Mouse (Mus musculus) MEL (cell line): ENCODE measurements around the gene Acr. TPM values are rescaled to one million over a fixed set of nuclear protein-coding genes. Genes with fewer than 3 reads are reported as not detected.

Experiments used
- DNase-seq: peaks from one replicate; pipeline ENCODE4 v3.0.0; 2011; ENCODE audit warnings: low read depth, low spot score
- H3K27ac ChIP-seq: 2 replicates; pipeline ENCODE4 v1.5.1; 2012; ENCODE audit warnings: low read depth, mild to moderate bottlenecking, control low read depth, low read length, moderate library complexity; ENCODE audit not compliant: control insufficient read depth
- H3K27me3 ChIP-seq, 2 experiments: fragments of 150-350 bp in 1 of 2; sonication (generic) in 1 of 2; 2 replicates each; pipeline ENCODE4 v1.6.1; 2012; ENCODE audit warnings: low read length in 2 of 2, mild to moderate bottlenecking in 2 of 2, improper control_type of control experiment in 1 of 2, moderate library complexity in 1 of 2; ENCODE audit not compliant: insufficient read depth in 2 of 2, control insufficient read depth in 1 of 2
- H3K36me3 ChIP-seq, 2 experiments: 2 replicates each; pipeline ENCODE4 v1.6.1; 2012 to 2014; ENCODE audit warnings: low read length in 2 of 2, improper control_type of control experiment in 1 of 2, inconsistent platforms in 1 of 2, mild to moderate bottlenecking in 1 of 2; ENCODE audit not compliant: insufficient read depth in 2 of 2, control insufficient read depth in 1 of 2
- H3K4me1 ChIP-seq, 2 experiments: fragments of 150-350 bp in 1 of 2; sonication (generic) in 1 of 2; 2 replicates each; pipeline ENCODE4 v1.6.1; 2012; ENCODE audit warnings: low read length in 2 of 2, improper control_type of control experiment in 1 of 2, mild to moderate bottlenecking in 1 of 2; ENCODE audit not compliant: insufficient read depth in 2 of 2, control insufficient read depth in 1 of 2
- H3K4me3 ChIP-seq, 2 experiments: fragments of 150-350 bp in 1 of 2; sonication (generic) in 1 of 2; 2 replicates each; pipeline ENCODE4 v1.5.1; 2012; ENCODE audit warnings: low read depth in 2 of 2, low read length in 2 of 2, mild to moderate bottlenecking in 2 of 2, moderate library complexity in 2 of 2, control low read depth in 1 of 2, improper control_type of control experiment in 1 of 2; ENCODE audit not compliant: control insufficient read depth in 1 of 2, insufficient read depth in 1 of 2
- H3K79me2 ChIP-seq: 2 replicates; pipeline ENCODE4 v1.6.1; 2012; ENCODE audit warnings: mild to moderate bottlenecking, low read length, moderate library complexity; ENCODE audit not compliant: control insufficient read depth, poor library complexity, insufficient read depth
- H3K9ac ChIP-seq: 2 replicates; pipeline ENCODE4 v1.6.1; 2012; ENCODE audit warnings: low read depth, mild to moderate bottlenecking, control low read depth, low read length, moderate library complexity; ENCODE audit not compliant: control insufficient read depth, poor library complexity, severe bottlenecking
- H3K9me3 ChIP-seq: fragments of 150-350 bp; sonication (generic); replicated peaks from 2 replicates; pipeline ENCODE4 v1.6.1; 2012; ENCODE audit warnings: mild to moderate bottlenecking, low read length, improper control_type of control experiment, moderate library complexity; ENCODE audit not compliant: insufficient read depth
- BHLHE40 ChIP-seq: IDR thresholded peaks from 2 replicates; pipeline ENCODE4 v1.6.1; 2012; ENCODE audit warnings: low read depth, mild to moderate bottlenecking, inconsistent platforms, low read length, improper control_type of control experiment, borderline replicate concordance
- CHD1 ChIP-seq: IDR thresholded peaks from 2 replicates; pipeline ENCODE4 v1.6.1; 2012; ENCODE audit warnings: low read depth, mild to moderate bottlenecking, inconsistent platforms, low read length, improper control_type of control experiment
- CTCF ChIP-seq, 3 experiments: IDR thresholded peaks in 2 of 3; conservative IDR thresholded peaks in 1 of 3; 2 replicates each; pipeline ENCODE4 v1.5.1; 2011 to 2012; ENCODE audit warnings: low read length in 3 of 3, low read depth in 2 of 3, mild to moderate bottlenecking in 2 of 3, improper control_type of control experiment in 1 of 3, inconsistent platforms in 1 of 3, mixed read lengths in 1 of 3, moderate library complexity in 1 of 3; ENCODE audit not compliant: control insufficient read depth in 1 of 3, insufficient read depth in 1 of 3, poor library complexity in 1 of 3, severe bottlenecking in 1 of 3
- ETS1 ChIP-seq: IDR thresholded peaks from 2 replicates; pipeline ENCODE4 v1.6.1; 2012; ENCODE audit warnings: low read depth, mild to moderate bottlenecking, inconsistent platforms, low read length, improper control_type of control experiment, moderate library complexity
- GABPA ChIP-seq: IDR thresholded peaks from 2 replicates; pipeline ENCODE4 v1.6.1; 2012; ENCODE audit warnings: low read depth, mild to moderate bottlenecking, inconsistent platforms, low read length, improper control_type of control experiment, moderate library complexity
- GATA1 ChIP-seq: IDR thresholded peaks from 2 replicates; pipeline ENCODE4 v1.6.1; 2011; ENCODE audit warnings: low read depth, low read length, improper control_type of control experiment
- JUND ChIP-seq: IDR thresholded peaks from 2 replicates; pipeline ENCODE4 v1.6.1; 2011; ENCODE audit warnings: low read depth, mild to moderate bottlenecking, improper control_type of control experiment, low read length
- KAT2A ChIP-seq: conservative IDR thresholded peaks from 2 replicates; pipeline ENCODE4 v1.6.1; 2012; ENCODE audit warnings: low read depth, low read length, improper control_type of control experiment, inconsistent platforms
- MXI1 ChIP-seq: IDR thresholded peaks from 2 replicates; pipeline ENCODE4 v1.6.1; 2011; ENCODE audit warnings: mild to moderate bottlenecking, low read depth, low read length, improper control_type of control experiment
- MYB ChIP-seq: IDR thresholded peaks from 2 replicates; pipeline ENCODE4 v1.6.1; 2011; ENCODE audit warnings: mild to moderate bottlenecking, low read depth, low read length, improper control_type of control experiment
- MYC ChIP-seq: IDR thresholded peaks from 2 replicates; pipeline ENCODE4 v1.6.1; 2011; ENCODE audit warnings: low read depth, mild to moderate bottlenecking, low read length, improper control_type of control experiment, moderate library complexity
- NELFE ChIP-seq: IDR thresholded peaks from 2 replicates; pipeline ENCODE4 v1.6.1; 2011; ENCODE audit warnings: low read depth, low read length, improper control_type of control experiment
- POLR2AphosphoS2 ChIP-seq: IDR thresholded peaks from 2 replicates; pipeline ENCODE4 v1.6.1; 2011; ENCODE audit warnings: low read length, improper control_type of control experiment
- POLR2AphosphoS5 ChIP-seq: IDR thresholded peaks from 2 replicates; pipeline ENCODE4 v1.6.1; 2012; ENCODE audit warnings: low read depth, borderline replicate concordance, mild to moderate bottlenecking, inconsistent platforms, low read length, moderate library complexity, mixed read lengths
- RAD21 ChIP-seq: IDR thresholded peaks from 2 replicates; pipeline ENCODE4 v1.6.1; 2011; ENCODE audit warnings: mild to moderate bottlenecking, low read depth, low read length, improper control_type of control experiment
- SIN3A ChIP-seq: IDR thresholded peaks from 2 replicates; pipeline ENCODE4 v1.6.1; 2012; ENCODE audit warnings: low read length, improper control_type of control experiment, inconsistent platforms
- UBTF ChIP-seq: IDR thresholded peaks from 2 replicates; pipeline ENCODE4 v1.6.1; 2012; ENCODE audit warnings: low read depth, mild to moderate bottlenecking, inconsistent platforms, low read length, improper control_type of control experiment, moderate library complexity, borderline replicate concordance; ENCODE audit not compliant: insufficient read depth
- USF1 ChIP-seq: IDR thresholded peaks from 2 replicates; pipeline ENCODE4 v1.6.1; 2014; ENCODE audit warnings: low read depth, mild to moderate bottlenecking, inconsistent platforms, low read length, improper control_type of control experiment, moderate library complexity
- ZNF384 ChIP-seq: IDR thresholded peaks from 2 replicates; pipeline ENCODE4 v1.6.1; 2012; ENCODE audit warnings: low read depth, mild to moderate bottlenecking, inconsistent platforms, low read length, improper control_type of control experiment
- polyA plus RNA-seq, 2 experiments: library from polyadenylated mRNA; stranded (reverse) in 1 of 2; unstranded in 1 of 2; fragments of >175 nt in 1 of 2; fragments of >200 nt in 1 of 2; gene quantifications; 2 replicates each; pipeline versions ENCODE4 v1.2.1 to v1.2.4; 2012; ENCODE audit warnings: low replicate concordance in 2 of 2, low read depth in 1 of 2; ENCODE audit not compliant: insufficient read length in 2 of 2, insufficient read depth in 1 of 2, missing spikeins in 1 of 2
- total RNA-seq: library from RNA; depleted of rRNA; stranded (reverse); fragments of 300-350 nt; gene quantifications from 2 replicates; pipeline ENCODE4 v1.2.3, GENCODE M21; 2012

The Acr gene
- total and polyA plus RNA-seq, 3 experiments, result 0.15 TPM; not detected in 2

GRCm38 (mm10) chr15:89585101-89585500, 17.0 kb downstream of the Acr start:
- TF ChIP-seq KAT2A (no peak), NELFE (no peak), MXI1 (no peak), CTCF (IDR thresholded peaks at IDR 0.05 in 2 of 3, conservative IDR thresholded peaks at IDR 0.05 in 1 of 3; ENCODE audit: control insufficient read depth in 1 of 3, insufficient read depth in 1 of 3, low read depth in 2 of 3, low read length in 3 of 3, poor library complexity in 1 of 3, severe bottlenecking in 1 of 3) (no peak), MYC (no peak), USF1 (no peak), CHD1 (no peak), POLR2AphosphoS5 (no peak), JUND (no peak), ZNF384 (no peak)
- no peak overlapping the region for H3K9ac ChIP-seq

GRCm38 (mm10) chr15:89585631-89586030, 17.5 kb downstream of the Acr start:
- Histone ChIP-seq H3K9me3 (no peaks in the 10 kb centered on the region), H3K4me1 (no peaks in the 10 kb centered on the region), H3K36me3 (no peaks in the 10 kb centered on the region), H3K4me3 (no peak overlapping the region), H3K27ac (no peak overlapping the region), H3K79me2 (no peaks in the 10 kb centered on the region), H3K9ac (no peak overlapping the region), H3K27me3 (no peaks in the 10 kb centered on the region)
- TF ChIP-seq ZNF384, result no peak
- no peak for TF ChIP-seq UBTF
- TF ChIP-seq CHD1, result no peak
- no peak for TF ChIP-seq SIN3A
- no peak for TF ChIP-seq GABPA
- no peak for TF ChIP-seq BHLHE40
- no peak for TF ChIP-seq USF1
- TF ChIP-seq GATA1, result no peak
- no peak for TF ChIP-seq ETS1
- TF ChIP-seq MYB, result no peak
- TF ChIP-seq POLR2AphosphoS2, result no peak
- no peak for TF ChIP-seq RAD21
- no peak for DNase-seq

More at GRCm38 (mm10) chr15:89585101-89585500, 17.0 kb downstream of the Acr start:
- Histone ChIP-seq H3K79me2 (no peaks in the 10 kb centered on the region), H3K27ac (no peak overlapping the region), H3K36me3 (no peaks in the 10 kb centered on the region), H3K4me3 (no peak overlapping the region), H3K9me3 (no peaks in the 10 kb centered on the region), H3K4me1 (no peaks in the 10 kb centered on the region), H3K27me3 (no peaks in the 10 kb centered on the region)
- no peak for DNase-seq
